Mouse (Mus musculus) spleen, adult 2 months (tissue): ENCODE results near the gene Rtf2. TPM values are rescaled to one million over a fixed set of nuclear protein-coding genes. Genes with fewer than 3 reads are reported as not detected.

ENCODE experiments used
- DNase-seq, 2 experiments: peaks; one replicate each; pipeline versions ENCODE4 v3.0.0 to v3.0.0-alpha.2; 2012 to 2021; ENCODE audit warnings: low spot score in 2 of 2, low read depth in 1 of 2
- H3K27ac ChIP-seq: fragments of 200-500 bp; 2 replicates; pipeline ENCODE4 v1.5.1; 2012; ENCODE audit warnings: low read length, inconsistent platforms; ENCODE audit not compliant: insufficient read depth
- H3K27me3 ChIP-seq: fragments of 200-500 bp; 2 replicates; pipeline ENCODE4 v1.6.1; 2012; ENCODE audit warnings: mild to moderate bottlenecking, moderate library complexity, low read length, inconsistent platforms; ENCODE audit not compliant: control insufficient read depth, insufficient read depth
- H3K36me3 ChIP-seq: fragments of 200-500 bp; 2 replicates; pipeline ENCODE4 v1.6.1; 2012; ENCODE audit warnings: mild to moderate bottlenecking, low read length, inconsistent platforms; ENCODE audit not compliant: control insufficient read depth, insufficient read depth
- H3K4me1 ChIP-seq: fragments of 200-500 bp; 2 replicates; pipeline ENCODE4 v1.6.1; 2011; ENCODE audit warnings: inconsistent platforms; ENCODE audit not compliant: control insufficient read depth, insufficient read depth, insufficient read length
- H3K4me3 ChIP-seq: fragments of 200-500 bp; 2 replicates; pipeline ENCODE4 v1.5.1; 2011; ENCODE audit warnings: mild to moderate bottlenecking, inconsistent platforms; ENCODE audit not compliant: insufficient read depth, insufficient read length; ENCODE audit errors: extremely low read depth
- CTCF ChIP-seq: fragments of 200-500 bp; IDR thresholded peaks from 2 replicates; pipeline ENCODE4 v1.5.1; 2011; ENCODE audit warnings: mild to moderate bottlenecking, inconsistent platforms; ENCODE audit not compliant: insufficient read depth, insufficient read length, insufficient replicate concordance; ENCODE audit errors: extremely low read depth
- POLR2A ChIP-seq: fragments of 200-500 bp; IDR thresholded peaks from 2 replicates; pipeline ENCODE4 v1.6.1; 2011; ENCODE audit warnings: low read depth, low read length, inconsistent platforms
- WGBS: fragments of 180-500 bp; shearing (Covaris S2); methylation state at CpG from one replicate; pipeline ENCODE4 v1.1.7; 2018; 5-methylcytosine and 5-hydroxymethylcytosine counted together
- polyA plus RNA-seq: library from polyadenylated mRNA; depleted of rRNA; stranded (reverse); fragments of >200 nt; gene quantifications from 2 replicates; pipeline ENCODE4 v1.2.3, GENCODE M21; 2012

Rtf2 gene
- polyA plus RNA-seq, 1 experiment: 30.9 TPM

DNA sequence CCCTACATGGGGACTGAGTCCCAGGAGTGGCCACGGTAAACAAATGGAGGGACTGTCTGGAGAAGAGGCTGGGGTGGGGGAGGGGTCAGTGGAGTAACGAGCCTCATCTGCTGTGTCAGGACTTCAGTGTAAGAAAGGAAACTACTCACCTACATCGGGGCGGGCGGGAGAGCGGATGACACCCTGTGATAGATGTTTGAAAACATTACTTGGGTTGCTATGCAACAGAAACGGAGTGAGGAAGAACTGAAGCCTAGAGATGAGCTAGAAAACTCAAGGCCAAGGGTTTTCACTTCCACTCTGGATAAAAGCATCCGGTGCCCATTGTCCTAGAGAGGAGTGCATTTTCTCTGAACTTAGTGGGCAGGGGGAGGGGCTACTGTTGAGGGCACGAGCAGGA lies 40.5 kb upstream of the Rtf2 start:
- Histone ChIP-seq H3K4me3 (no peak overlapping the region), H3K27me3 (no peaks in the 10 kb centered on the region), H3K36me3 (no peaks in the 10 kb centered on the region), H3K27ac (peak overlapping the region; percentile 37; the same call in 1 of the 2 replicates), H3K4me1 (peaks cover 18% of the 10 kb centered on the region)
- peak; percentile 29 to 87 for DNase-seq
- TF ChIP-seq CTCF: no peak
- TF ChIP-seq POLR2A: no peak
- 23% methylated on average over 9 of the region's 9 CpGs for WGBS

DNA sequence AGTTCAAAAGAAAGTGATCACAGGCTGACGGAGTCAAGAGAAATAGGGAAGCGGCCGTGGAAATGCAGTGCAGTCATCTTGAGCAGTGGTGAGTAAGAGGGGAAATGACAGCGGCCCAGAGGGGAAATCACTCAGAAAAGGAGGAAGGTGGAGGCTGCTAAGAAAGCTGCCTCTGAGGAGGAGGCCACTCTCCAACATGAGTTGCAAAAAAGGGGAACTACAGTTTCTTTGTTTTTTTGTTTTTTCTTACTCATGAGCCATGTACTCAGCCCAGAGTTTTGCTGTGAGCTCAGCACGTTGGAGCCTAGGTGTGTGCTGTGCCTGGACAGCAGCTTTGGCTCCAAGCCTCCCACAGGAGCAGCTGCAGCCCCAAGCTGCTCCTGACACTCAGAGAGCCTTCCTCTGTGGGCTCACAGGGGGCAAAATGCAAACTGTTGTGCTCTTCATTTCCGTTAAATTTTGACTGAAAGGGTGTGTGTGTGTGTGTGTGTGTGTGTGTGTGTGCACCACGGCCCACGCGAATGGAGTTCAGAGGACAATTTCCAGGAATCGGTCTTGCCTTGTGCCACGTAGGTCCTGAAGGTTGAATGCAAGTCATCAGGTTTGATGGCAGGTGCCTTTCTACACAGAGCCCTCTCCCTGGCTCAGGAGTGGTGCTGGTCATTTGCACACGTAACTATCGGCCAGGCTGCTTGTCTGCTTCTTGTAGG lies 39.1 kb upstream of the Rtf2 start:
- H3K27ac ChIP-seq: peak overlapping the region; percentile 88
- no peaks in the 10 kb centered on the region for H3K27me3 ChIP-seq
- 0 out of 2 replicates have a peak overlapping the region, but pooled peaks have one; percentile 15 for H3K4me3 ChIP-seq
- no peaks in the 10 kb centered on the region for H3K36me3 ChIP-seq
- peak; percentile 62 to 88 for DNase-seq
- TF ChIP-seq POLR2A (no peak), CTCF (no peak)
- peaks cover 18% of the 10 kb centered on the region for H3K4me1 ChIP-seq
- 17% methylated on average over 13 of the region's 13 CpGs for WGBS

DNA sequence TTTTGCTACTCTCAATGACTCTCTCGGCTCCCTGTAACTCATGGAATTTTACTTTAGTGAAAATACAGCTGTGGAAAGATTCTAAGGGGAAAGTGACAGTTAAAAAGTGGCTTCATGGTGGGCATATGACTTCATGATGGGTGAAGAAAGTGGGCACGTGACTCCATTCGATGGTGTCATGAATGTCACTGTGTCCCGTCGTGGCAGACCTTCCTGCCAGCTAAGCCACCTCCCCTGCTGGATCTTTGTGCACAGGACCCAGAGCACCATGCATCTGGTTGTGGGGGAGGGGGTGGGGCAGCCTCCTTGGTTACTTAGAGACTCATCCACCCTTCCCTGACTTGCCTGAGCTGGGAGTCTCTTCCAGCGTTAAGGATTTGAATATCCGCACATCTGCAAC lies 36.1 kb upstream of the Rtf2 start:
- Histone ChIP-seq H3K36me3 (no peaks in the 10 kb centered on the region), H3K4me1 (peaks cover 21% of the 10 kb centered on the region)
- no peak for TF ChIP-seq CTCF
- no peak for TF ChIP-seq POLR2A

DNA sequence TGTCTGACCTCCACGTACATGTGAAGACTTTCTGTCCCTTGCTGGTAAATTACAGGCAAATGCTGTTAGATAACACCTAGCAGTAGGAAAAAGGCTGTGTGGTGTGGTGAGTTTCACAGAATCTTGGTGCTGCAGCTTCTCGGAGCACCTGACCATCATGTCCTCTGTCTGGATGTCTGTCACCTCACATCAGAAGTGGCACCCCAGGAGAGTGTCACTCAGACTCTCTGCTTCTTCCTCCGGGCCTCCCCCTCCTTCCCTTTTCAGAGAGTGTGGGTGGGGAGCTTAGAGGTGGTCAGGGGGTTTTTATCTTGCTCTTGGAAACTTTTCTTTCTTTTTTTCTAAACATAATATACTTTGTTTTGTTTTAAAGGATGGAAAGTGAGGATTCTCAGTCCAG lies 35.3 kb upstream of the Rtf2 start:
- H3K36me3 ChIP-seq: no peaks in the 10 kb centered on the region
- DNase-seq: no peak
- no peak overlapping the region for H3K4me3 ChIP-seq
- 32% methylated on average over 3 of the region's 3 CpGs for WGBS
- TF ChIP-seq CTCF: no peak
- TF ChIP-seq POLR2A: no peak
- peaks cover 17% of the 10 kb centered on the region for H3K4me1 ChIP-seq
- H3K27me3 ChIP-seq: no peaks in the 10 kb centered on the region
- H3K27ac ChIP-seq: no peak overlapping the region

More for the DNA sequence above, 36.1 kb upstream of the Rtf2 start:
- Histone ChIP-seq H3K4me3 (no peak overlapping the region), H3K27me3 (no peaks in the 10 kb centered on the region), H3K27ac (no peak overlapping the region)
- WGBS: 71% methylated on average over 7 of the region's 7 CpGs
- DNase-seq: no peak

DNA sequence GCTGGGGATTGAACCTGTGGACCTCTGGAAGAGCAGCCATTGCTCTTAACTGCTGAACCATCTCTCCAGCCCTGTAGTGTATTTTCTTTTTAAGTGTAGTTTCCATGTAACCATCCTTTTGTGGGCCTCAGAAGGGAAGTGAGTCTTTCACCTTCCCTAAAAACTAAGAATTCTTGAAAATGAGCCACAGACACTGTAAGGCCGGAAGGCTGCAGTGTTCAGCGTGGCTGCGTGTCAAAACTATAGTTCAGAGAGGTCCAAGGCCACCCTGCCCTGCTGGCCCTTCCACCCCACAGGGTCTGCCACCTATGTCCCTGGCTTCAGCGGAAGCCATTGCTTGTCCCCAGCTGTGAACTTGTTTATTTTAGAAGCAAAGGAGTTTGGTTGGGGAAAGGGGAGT lies 34.2 kb upstream of the Rtf2 start:
- no peaks in the 10 kb centered on the region for H3K27me3 ChIP-seq
- DNase-seq: no peak
- H3K36me3 ChIP-seq: no peaks in the 10 kb centered on the region
- peaks cover 12% of the 10 kb centered on the region; the same call in 1 of the 2 replicates for H3K4me1 ChIP-seq
- no peak overlapping the region for H3K4me3 ChIP-seq
- H3K27ac ChIP-seq: no peak overlapping the region
- 62% methylated on average over 4 of the region's 4 CpGs for WGBS
- TF ChIP-seq POLR2A (no peak), CTCF (no peak)

DNA sequence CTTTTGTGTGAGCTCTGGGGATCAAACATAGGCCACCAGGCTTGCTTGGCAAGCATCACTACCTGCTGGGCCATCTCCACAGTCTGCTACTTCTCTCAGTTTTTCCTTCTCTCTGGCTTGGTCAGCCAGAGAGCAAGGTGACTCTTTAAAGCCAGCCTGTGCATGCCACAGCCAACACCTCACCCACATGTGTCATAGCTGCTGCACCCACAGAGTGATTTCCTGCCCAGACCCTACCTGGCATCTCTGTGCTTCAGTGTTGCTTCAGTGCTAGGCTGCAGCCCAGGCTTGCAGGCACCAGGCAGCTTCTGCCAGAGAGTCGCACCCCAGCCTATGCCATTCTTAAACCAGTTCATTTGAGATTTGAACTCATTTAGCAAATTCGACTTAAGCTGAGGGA lies 32.9 kb upstream of the Rtf2 start:
- H3K4me1 ChIP-seq: peaks cover 5% of the 10 kb centered on the region; the same call in 1 of the 2 replicates
- DNase-seq: no peak
- WGBS: 67% methylated on average over 2 of the region's 2 CpGs

DNA sequence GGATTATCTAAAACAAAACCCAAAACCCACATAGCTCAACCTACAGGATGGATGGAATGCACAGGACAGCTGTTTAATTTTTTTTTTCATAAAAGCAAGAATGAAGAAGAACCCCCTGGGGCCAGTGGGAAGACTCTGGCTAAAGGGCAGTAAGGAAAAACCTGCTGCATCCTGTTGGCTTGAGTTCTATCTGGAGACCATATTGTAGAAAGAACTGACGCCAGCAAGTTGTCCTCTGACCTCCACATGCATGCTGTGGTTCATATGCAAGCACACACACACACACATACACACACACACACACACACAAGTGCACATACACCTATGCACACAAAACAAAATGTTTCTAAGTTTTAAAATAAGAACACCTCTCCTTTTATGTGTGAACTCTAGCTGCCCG lies 29.7 kb upstream of the Rtf2 start:
- H3K36me3 ChIP-seq: no peaks in the 10 kb centered on the region
- no peaks in the 10 kb centered on the region for H3K27me3 ChIP-seq
- no peak for DNase-seq
- TF ChIP-seq CTCF (no peak), POLR2A (no peak)
- no peak overlapping the region for H3K4me3 ChIP-seq
- 91% methylated on average over 2 of the region's 2 CpGs for WGBS
- no peak overlapping the region for H3K27ac ChIP-seq
- peaks cover 9% of the 10 kb centered on the region for H3K4me1 ChIP-seq

More for the DNA sequence above, 32.9 kb upstream of the Rtf2 start:
- H3K27ac ChIP-seq: no peak overlapping the region
- no peaks in the 10 kb centered on the region for H3K27me3 ChIP-seq
- H3K36me3 ChIP-seq: no peaks in the 10 kb centered on the region
- H3K4me3 ChIP-seq: no peak overlapping the region
- no peak for TF ChIP-seq CTCF
- TF ChIP-seq POLR2A: no peak

DNA sequence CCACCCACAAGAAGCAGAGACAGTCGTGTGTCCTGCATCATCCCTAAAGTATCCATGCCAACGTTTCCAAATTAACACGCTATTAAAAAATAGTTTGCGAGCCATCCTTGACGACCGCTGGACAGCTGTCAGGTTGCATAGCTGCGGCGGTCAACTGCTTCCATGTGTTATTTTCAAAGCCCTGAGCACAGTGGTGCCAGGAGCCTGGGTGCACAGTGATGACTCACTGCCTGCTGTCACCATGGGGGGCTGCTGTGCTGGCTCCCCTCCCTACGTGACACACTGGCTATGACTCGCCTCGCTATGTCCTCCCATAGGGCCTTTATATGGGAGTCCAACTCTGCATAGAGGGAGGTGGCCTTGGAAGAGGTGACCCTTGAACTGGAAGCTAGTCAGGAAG lies 29.3 kb upstream of the Rtf2 start:
- Histone ChIP-seq H3K4me1 (peaks cover 9% of the 10 kb centered on the region), H3K4me3 (no peak overlapping the region), H3K27ac (no peak overlapping the region), H3K27me3 (no peaks in the 10 kb centered on the region), H3K36me3 (no peaks in the 10 kb centered on the region)
- TF ChIP-seq POLR2A (no peak), CTCF (no peak)
- DNase-seq: no peak
- 90% methylated on average over 11 of the region's 11 CpGs for WGBS
